Mouse (Mus musculus) cerebellum, postnatal 25 days (tissue): ENCODE data around the gene Nop58.
"Not testable (repeated sequence)": the region's sequence is repeated elsewhere in the genome, so short reads cannot be mapped to it uniquely, and the experiment has no call there.

Experiments
- DNase-seq, 2 experiments: peaks; one replicate each; pipeline ENCODE4 v3.0.0; 2021; ENCODE audit warnings: mixed read lengths in 2 of 2

Gene Nop58

GRCm38 (mm10) chr1:59725661-59726060 is 40.9 kb downstream of the Nop58 start:
- peak in 1 of 2 experiments; percentile 18 for DNase-seq

DNA sequence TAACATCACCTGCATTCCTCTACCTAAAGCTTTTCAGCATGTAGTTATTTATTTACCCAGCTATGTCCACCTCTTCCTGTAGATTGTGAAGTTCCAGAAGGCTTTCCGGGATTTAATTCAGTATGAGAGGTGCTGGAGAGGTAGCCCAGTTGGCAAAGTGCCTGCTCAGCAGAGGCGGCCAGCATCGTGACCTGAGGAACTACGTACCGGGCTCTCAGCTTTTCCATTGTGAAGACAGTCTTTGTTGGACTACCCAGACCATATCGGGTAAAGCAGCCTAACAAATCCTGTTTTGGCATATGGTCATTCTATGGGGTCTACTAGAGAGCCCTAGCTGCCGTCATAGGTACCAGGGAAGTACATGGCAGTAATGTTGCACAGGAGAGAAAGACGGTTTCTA is 45.3 kb downstream of the Nop58 start:
- DNase-seq = peak in 1 of 2 experiments; percentile 22

GRCm38 (mm10) chr1:59730737-59731136 is 46.0 kb downstream of the Nop58 start:
- no peak for DNase-seq

GRCm38 (mm10) chr1:59734076-59734475 is 49.3 kb downstream of the Nop58 start:
- no peak for DNase-seq

DNA sequence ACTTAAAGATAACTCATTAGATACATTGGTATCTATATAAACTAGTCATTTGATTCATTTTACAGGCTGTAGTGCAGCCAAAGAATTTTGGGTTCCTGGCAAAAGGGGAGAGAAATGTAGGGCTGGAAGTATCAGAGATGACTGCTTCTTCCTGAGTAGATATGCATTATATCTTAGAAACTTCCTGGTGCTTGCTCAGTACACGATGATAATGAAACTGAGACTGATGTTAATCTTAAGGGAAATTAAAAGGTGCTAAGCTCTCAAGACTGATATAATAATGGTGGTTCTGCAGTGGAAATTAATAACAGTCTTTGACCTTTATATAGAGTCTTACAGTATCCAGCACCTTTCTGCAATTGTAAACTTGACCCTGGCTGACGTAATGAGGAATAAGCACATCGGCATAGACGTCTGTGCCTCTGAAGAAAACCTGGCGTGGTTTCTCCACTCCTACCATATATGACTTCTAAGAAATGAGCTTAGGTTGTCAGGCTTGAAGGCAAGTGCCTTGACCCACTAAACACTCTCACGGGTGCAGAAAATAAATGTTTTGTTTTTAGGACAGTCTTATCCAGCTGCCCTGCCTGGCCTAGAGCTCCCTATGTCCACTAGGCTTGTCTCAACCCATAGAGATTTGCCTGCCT is 54.1 kb downstream of the Nop58 start:
- no peak for DNase-seq

DNA sequence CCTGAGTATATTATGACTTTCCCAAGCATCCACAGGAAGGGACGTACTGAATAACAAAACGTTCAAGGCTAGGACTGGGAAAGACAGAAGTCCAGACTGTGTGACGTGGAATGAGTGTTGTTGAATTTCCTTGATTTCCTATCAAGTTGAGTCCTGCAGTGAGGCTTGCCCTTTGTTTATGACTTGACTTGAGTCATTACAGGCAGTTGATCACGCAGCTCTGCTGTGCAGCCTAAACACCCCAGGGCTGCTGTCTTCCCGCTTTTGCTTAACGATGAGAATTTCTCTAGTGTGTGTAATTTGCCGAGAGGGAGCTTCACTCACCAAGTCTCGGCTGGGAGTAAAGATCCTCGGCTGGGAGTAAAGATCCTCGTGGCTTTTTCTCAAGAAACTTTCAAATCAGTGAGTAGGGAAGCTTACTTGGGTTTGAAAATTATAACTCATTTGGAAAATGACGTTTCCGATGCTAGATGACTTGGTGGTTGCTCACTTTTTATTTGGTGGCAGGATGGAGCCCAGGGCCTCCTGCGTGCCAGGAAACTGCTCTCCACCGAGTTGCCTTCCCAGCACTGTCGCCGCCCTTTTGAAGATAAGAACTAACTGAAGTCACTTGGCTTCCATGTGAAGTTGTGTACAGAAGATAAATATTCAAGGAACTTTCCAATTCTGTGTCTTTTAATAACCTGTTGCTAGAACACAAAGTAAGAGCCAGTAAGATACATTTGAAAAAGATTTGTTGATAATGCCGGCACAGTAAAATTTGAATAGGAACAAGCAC is 55.0 kb downstream of the Nop58 start:
- DNase-seq = no peak

- DNase-seq = no peak
These were observed 64.3 kb downstream of the Nop58 start for GRCm38 (mm10) chr1:59749047-59749446.

DNA sequence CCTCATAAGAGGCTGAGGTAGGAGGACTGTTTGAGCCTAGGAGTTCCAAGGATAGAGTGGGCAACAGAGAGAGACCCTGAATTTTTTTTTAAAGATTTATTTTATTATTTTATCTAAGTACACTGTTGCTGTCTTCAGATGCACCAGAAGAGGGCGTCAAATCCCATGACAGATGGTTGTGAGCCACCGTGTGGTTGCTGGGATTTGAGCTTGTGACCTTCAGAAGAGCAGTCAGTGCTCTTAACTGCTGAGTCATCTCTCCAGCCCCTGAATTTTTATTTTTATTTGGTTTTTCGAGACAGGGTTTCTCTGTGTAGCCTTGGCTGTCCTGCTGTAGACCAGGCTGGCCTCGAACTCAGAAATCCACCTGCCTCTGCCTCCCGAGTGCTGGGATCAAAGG is 65.0 kb downstream of the Nop58 start:
- not testable (repeated sequence) for DNase-seq

DNA sequence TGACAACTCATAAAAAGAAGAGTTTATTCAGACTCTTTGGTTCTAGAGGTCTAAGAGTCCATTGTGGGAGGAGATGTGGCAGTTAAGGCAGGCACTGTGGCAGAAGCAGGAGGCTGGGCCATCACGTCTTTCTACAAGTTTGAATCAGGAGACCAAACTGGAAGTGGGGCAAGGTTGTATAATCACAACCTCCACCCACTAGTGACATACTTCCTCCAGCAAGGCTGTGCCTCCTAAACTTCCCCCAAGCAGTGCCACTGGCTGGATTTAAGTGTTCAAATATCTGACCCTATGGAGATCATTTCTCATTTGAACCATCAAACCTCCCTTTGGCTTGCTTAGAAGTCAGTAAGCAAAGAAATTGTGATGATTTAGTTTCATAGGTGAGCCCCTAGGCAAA is 70.5 kb downstream of the Nop58 start:
- DNase-seq = no peak

DNA sequence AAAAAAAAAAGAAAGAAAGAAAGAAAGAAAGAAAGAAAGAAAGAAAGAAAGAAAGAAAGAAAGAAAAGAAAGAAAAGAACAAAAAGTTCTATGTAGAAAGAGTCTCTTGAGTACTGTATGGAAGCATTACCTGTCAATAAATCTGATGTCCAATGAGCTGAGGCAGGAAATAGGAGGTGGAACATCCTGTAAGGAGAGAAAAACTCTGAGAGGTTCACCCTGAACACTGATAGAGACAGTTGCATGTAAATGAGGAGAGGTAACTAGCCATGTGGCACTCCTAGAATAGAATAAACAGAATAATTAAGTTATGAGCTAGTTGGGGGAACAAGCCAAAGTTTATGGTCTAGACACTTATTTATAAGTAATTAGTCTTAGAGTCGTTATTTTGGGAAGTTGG is 73.6 kb downstream of the Nop58 start:
- no peak for DNase-seq

DNA sequence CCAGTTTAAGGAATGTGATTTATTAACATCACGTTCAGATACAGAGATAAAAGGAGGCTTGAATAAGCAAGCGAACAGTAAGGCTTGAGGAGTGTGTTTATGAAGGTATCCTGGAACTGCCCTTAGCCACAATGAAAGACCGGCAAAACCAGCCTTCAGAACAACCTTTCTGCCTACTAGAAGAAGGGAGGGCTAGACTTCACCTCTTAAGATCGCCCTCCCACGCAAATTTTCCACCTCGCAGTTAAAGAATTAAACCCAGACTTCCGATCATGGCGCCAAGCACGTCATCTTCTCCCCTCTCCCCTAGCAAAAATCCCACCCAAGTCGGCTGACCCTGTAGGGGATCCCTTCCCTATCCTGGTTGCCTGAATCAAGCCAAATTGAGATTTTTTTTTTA is 77.4 kb downstream of the Nop58 start:
- DNase-seq = peak in 1 of 2 experiments; percentile 39

GRCm38 (mm10) chr1:59762651-59763163 is 77.9 kb downstream of the Nop58 start:
- DNase-seq = peak in 1 of 2 experiments; percentile 69

- peak; percentile 88 to 91 for DNase-seq
These were observed 78.5 kb downstream of the Nop58 start, which contains the start of gene Bmpr2 for GRCm38 (mm10) chr1:59763164-59763768. Gene Bmpr2, plus strand, starts transcription at chr1:59763400.

- peak; percentile 71 to 72 for DNase-seq
These were observed 79.0 kb downstream of the Nop58 start for GRCm38 (mm10) chr1:59763781-59764251.

- DNase-seq = peak; percentile 71 to 72
These were observed 79.7 kb downstream of the Nop58 start for GRCm38 (mm10) chr1:59764407-59764971.

DNA sequence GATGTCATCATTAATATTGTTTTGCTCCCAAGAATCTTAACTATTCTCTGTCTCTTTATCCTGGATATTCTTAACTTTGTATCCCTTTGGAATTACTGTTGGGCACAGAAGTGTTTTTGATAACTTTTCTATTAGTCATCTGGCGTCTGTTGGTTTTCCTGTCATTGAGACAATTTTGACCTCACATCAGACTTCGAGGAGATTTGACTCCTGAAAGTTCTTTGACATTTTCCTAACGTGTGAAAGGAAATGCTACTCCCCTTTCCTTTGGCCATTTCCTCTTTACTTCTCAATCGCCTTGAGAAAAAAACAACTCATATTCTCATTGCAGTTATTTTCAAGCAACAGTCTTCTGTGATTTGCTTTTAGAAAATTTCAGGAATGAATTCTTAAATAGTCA is 80.5 kb downstream of the Nop58 start:
- no peak for DNase-seq

GRCm38 (mm10) chr1:59766626-59767025 is 81.9 kb downstream of the Nop58 start:
- DNase-seq = no peak
